Mouse (Mus musculus) bone marrow, adult 2 months (tissue): ENCODE measurements around the gene Robo2.

ENCODE experiments used
- CTCF ChIP-seq: fragments of 200-500 bp; IDR thresholded peaks from 2 replicates; pipeline ENCODE4 v1.5.1; 2011; ENCODE audit warnings: low read length, control low read depth; ENCODE audit not compliant: control insufficient read depth, insufficient read depth
- POLR2A ChIP-seq: fragments of 200-500 bp; IDR thresholded peaks from 2 replicates; pipeline ENCODE4 v1.6.1; 2011; ENCODE audit warnings: low read depth, mild to moderate bottlenecking, control low read depth, low read length, borderline replicate concordance; ENCODE audit not compliant: control insufficient read depth

GRCm38 (mm10) chr16:74316150-74316549, 95.5 kb downstream of the Robo2 start:
- TF ChIP-seq POLR2A = no peak
- TF ChIP-seq CTCF = no peak
